Mouse (Mus musculus): Measurements from ENCODE around the gene Rpsa.

The Rpsa gene

GRCm38 (mm10) chr9:120111156-120111945 is 16.1 kb upstream of the Rpsa start:
- intact Hi-C loops (cut with DNase I), result no loop called here

- intact Hi-C loops (cut with DNase I), result no loop called here
Measured at GRCm38 (mm10) chr9:120112472-120112871, 15.0 kb upstream of the Rpsa start.

- intact Hi-C loops (cut with DNase I), result no loop called here
Measured at GRCm38 (mm10) chr9:120113456-120113855, 14.0 kb upstream of the Rpsa start.

GRCm38 (mm10) chr9:120114051-120114788 is 13.3 kb upstream of the Rpsa start:
- intact Hi-C loops (cut with DNase I), result no loop called here

- intact Hi-C loops (cut with DNase I), result no loop called here
Measured at GRCm38 (mm10) chr9:120114789-120115151, 12.7 kb upstream of the Rpsa start.

GRCm38 (mm10) chr9:120115580-120115979 is 11.9 kb upstream of the Rpsa start:
- intact Hi-C loops (cut with DNase I), result no loop called here

GRCm38 (mm10) chr9:120116184-120116624 is 11.3 kb upstream of the Rpsa start:
- intact Hi-C loops (cut with DNase I), result no loop called here

- intact Hi-C loops (cut with DNase I), result no loop called here
Measured at GRCm38 (mm10) chr9:120118212-120118611, 9.3 kb upstream of the Rpsa start.

- intact Hi-C loops (cut with DNase I), result no loop called here
Measured at GRCm38 (mm10) chr9:120120503-120120902, 7.0 kb upstream of the Rpsa start.

GRCm38 (mm10) chr9:120126868-120127267 is 621 bp upstream of the Rpsa start:
- intact Hi-C loops (cut with DNase I), result no loop called here

- intact Hi-C loops (cut with DNase I), result no loop called here
Measured at GRCm38 (mm10) chr9:120129276-120129675, 1.8 kb downstream of the Rpsa start.

- intact Hi-C loops (cut with DNase I), result no loop called here
Measured at GRCm38 (mm10) chr9:120131784-120132288, 4.3 kb downstream of the Rpsa start.

GRCm38 (mm10) chr9:120132980-120133754 is 5.7 kb downstream of the Rpsa start:
- intact Hi-C loops (cut with DNase I), result no loop called here

- intact Hi-C loops (cut with DNase I), result no loop called here
Measured at GRCm38 (mm10) chr9:120133755-120134475, 6.4 kb downstream of the Rpsa start.

- intact Hi-C loops (cut with DNase I), result no loop called here
Measured at GRCm38 (mm10) chr9:120134529-120135160, 7.2 kb downstream of the Rpsa start.

GRCm38 (mm10) chr9:120135454-120135853 is 8.0 kb downstream of the Rpsa start:
- intact Hi-C loops (cut with DNase I), result no loop called here

- intact Hi-C loops (cut with DNase I), result loop anchor here (1.0 kb wide), 1 partner anchor 30 kb away; no protein-coding TSS in a partner anchor
Measured at GRCm38 (mm10) chr9:120140652-120141051, 13.2 kb downstream of the Rpsa start.

- intact Hi-C loops (cut with DNase I), result no loop called here
Measured at GRCm38 (mm10) chr9:120144474-120144873, 17.0 kb downstream of the Rpsa start.

- intact Hi-C loops (cut with DNase I), result no loop called here
Measured at GRCm38 (mm10) chr9:120149222-120149828, 21.8 kb downstream of the Rpsa start, which contains the start of gene Mobp. TSS of gene Mobp (plus strand) at chr9:120149707.

- intact Hi-C loops (cut with DNase I), result no loop called here
Measured at GRCm38 (mm10) chr9:120151152-120151551, 23.7 kb downstream of the Rpsa start.

All from adrenal gland (tissue).